Mouse (Mus musculus): ENCODE measurements around the gene Zyg11b. TPM values are rescaled to one million over a fixed set of nuclear protein-coding genes. Genes with fewer than 3 reads are reported as not detected.

The Zyg11b gene
- 25.8 and 32.1 TPM in 2 replicates for polyA plus RNA-seq (2015; fragmentation: Nextera tagmentation; extraction: Ambion mirVana)

DNA sequence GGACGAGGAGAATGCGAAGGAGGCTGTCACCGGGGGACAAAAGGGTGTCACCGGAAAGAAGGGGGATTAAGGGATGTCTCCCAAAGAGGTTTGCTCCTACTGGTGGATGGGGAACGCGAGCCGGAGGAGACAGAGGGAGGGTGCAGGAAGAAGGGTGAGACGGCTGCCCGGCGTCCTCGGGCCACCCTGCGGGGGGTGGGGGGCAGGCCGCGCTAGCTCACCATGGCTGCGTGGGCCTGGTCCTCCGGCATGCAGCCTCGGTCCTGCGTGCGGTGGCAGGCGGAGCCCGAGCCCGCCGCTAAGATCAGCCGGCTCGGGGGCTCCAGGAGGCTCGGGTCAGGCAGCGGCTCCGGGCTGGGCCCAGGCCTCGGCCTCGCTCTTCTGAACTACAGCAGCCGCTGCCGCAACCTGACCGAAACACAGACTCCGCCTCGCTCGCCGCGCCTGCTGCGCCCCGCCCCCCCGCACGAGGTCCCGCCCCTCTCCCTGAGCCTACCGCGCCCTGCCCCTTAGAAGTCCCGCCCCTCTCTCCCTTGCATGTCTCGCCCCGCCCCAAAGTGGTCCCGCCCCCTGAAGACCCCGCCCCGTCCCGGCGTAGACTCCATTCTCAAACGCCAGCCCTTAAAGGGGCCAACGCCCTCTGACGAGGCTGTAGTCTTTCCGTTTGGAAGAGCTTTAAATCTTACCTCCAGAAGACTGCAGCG lies at the start of gene Zyg11b:
Gene Zyg11b, minus strand, starts transcription at position 427 of the 704 bp plus-strand sequence.
- WGBS = under 1% methylated on average over 33 of the region's 58 CpGs
- Histone ChIP-seq H3K9ac (ENCODE audit: low read depth, low read length) (peak within 1 kb of the TSS; percentile 99), H3K4me2 (ENCODE audit: low read length) (peak within 1 kb of the TSS; percentile 71), H3K4me3 (ENCODE audit: low read length) (peak within 1 kb of the TSS; percentile 93), H3K27ac (ENCODE audit: low read depth, low read length) (peak within 1 kb of the TSS; percentile 93), H3K36me3 (ENCODE audit: control insufficient read depth, insufficient read depth, low read length) (no peaks in the 10 kb centered on the region), H3K27me3 (replicated peaks; ENCODE audit: control insufficient read depth, insufficient read depth, low read length) (no peaks in the 10 kb centered on the region), H3K4me1 (ENCODE audit: control insufficient read depth, insufficient read depth, low read depth, low read length) (peaks cover 17% of the 10 kb centered on the region), H3K9me3 (ENCODE audit: control insufficient read depth, low read length) (no peaks in the 10 kb centered on the region; the same call in 1 of the 2 replicates)
- ATAC-seq = peak; percentile 97

GRCm38 (mm10) chr4:108349836-108350547 lies 49.1 kb upstream of the Zyg11b start:
- no peaks in the 10 kb centered on the region for H3K36me3 ChIP-seq (ENCODE audit: control insufficient read depth, insufficient read depth, low read length)
- ATAC-seq = no peak
- no peaks in the 10 kb centered on the region for H3K9me3 ChIP-seq (ENCODE audit: control insufficient read depth, low read length)
- peaks cover 9% of the 10 kb centered on the region for H3K4me1 ChIP-seq (ENCODE audit: control insufficient read depth, insufficient read depth, low read depth, low read length)
- no peak overlapping the region for H3K4me3 ChIP-seq (ENCODE audit: low read length)
- H3K9ac ChIP-seq (ENCODE audit: low read depth, low read length) = no peak overlapping the region
- H3K27me3 ChIP-seq (replicated peaks; ENCODE audit: control insufficient read depth, insufficient read depth, low read length) = no peaks in the 10 kb centered on the region
- 35% methylated on average over 8 of the region's 8 CpGs for WGBS
- H3K27ac ChIP-seq (ENCODE audit: low read depth, low read length) = no peak overlapping the region
- H3K4me2 ChIP-seq (ENCODE audit: low read length) = no peak overlapping the region

- Histone ChIP-seq H3K4me3 (ENCODE audit: low read length) (no peak overlapping the region), H3K27me3 (replicated peaks; ENCODE audit: control insufficient read depth, insufficient read depth, low read length) (no peaks in the 10 kb centered on the region), H3K36me3 (ENCODE audit: control insufficient read depth, insufficient read depth, low read length) (no peaks in the 10 kb centered on the region), H3K4me1 (ENCODE audit: control insufficient read depth, insufficient read depth, low read depth, low read length) (peaks cover 9% of the 10 kb centered on the region), H3K9ac (ENCODE audit: low read depth, low read length) (no peak overlapping the region), H3K27ac (ENCODE audit: low read depth, low read length) (no peak overlapping the region), H3K9me3 (ENCODE audit: control insufficient read depth, low read length) (no peaks in the 10 kb centered on the region), H3K4me2 (ENCODE audit: low read length) (no peak overlapping the region)
- 96% methylated on average over 3 of the region's 3 CpGs for WGBS
- no peak for ATAC-seq
Measured at GRCm38 (mm10) chr4:108349064-108349463, 48.2 kb upstream of the Zyg11b start.

- Histone ChIP-seq H3K36me3 (ENCODE audit: control insufficient read depth, insufficient read depth, low read length) (no peaks in the 10 kb centered on the region), H3K4me1 (ENCODE audit: control insufficient read depth, insufficient read depth, low read depth, low read length) (peaks cover 9% of the 10 kb centered on the region), H3K27me3 (replicated peaks; ENCODE audit: control insufficient read depth, insufficient read depth, low read length) (no peaks in the 10 kb centered on the region), H3K27ac (ENCODE audit: low read depth, low read length) (no peak overlapping the region), H3K4me3 (ENCODE audit: low read length) (no peak overlapping the region), H3K9me3 (ENCODE audit: control insufficient read depth, low read length) (no peaks in the 10 kb centered on the region), H3K9ac (ENCODE audit: low read depth, low read length) (no peak overlapping the region), H3K4me2 (ENCODE audit: low read length) (no peak overlapping the region)
- no peak for ATAC-seq
- 75% methylated on average over 5 of the region's 5 CpGs for WGBS
Measured at GRCm38 (mm10) chr4:108348256-108348875, 47.5 kb upstream of the Zyg11b start.

GRCm38 (mm10) chr4:108347111-108347510 lies 46.2 kb upstream of the Zyg11b start:
- Histone ChIP-seq H3K27me3 (replicated peaks; ENCODE audit: control insufficient read depth, insufficient read depth, low read length) (no peaks in the 10 kb centered on the region), H3K9me3 (ENCODE audit: control insufficient read depth, low read length) (no peaks in the 10 kb centered on the region), H3K27ac (ENCODE audit: low read depth, low read length) (no peak overlapping the region), H3K36me3 (ENCODE audit: control insufficient read depth, insufficient read depth, low read length) (no peaks in the 10 kb centered on the region), H3K4me3 (ENCODE audit: low read length) (no peak overlapping the region), H3K4me1 (ENCODE audit: control insufficient read depth, insufficient read depth, low read depth, low read length) (peaks cover 9% of the 10 kb centered on the region), H3K9ac (ENCODE audit: low read depth, low read length) (no peak overlapping the region), H3K4me2 (ENCODE audit: low read length) (no peak overlapping the region)
- ATAC-seq = no peak
- 84% methylated on average over 5 of the region's 5 CpGs for WGBS

- Histone ChIP-seq H3K4me1 (ENCODE audit: control insufficient read depth, insufficient read depth, low read depth, low read length) (peaks cover 3% of the 10 kb centered on the region; the same call in 1 of the 2 replicates), H3K4me3 (ENCODE audit: low read length) (no peak overlapping the region), H3K9me3 (ENCODE audit: control insufficient read depth, low read length) (no peaks in the 10 kb centered on the region), H3K4me2 (ENCODE audit: low read length) (no peak overlapping the region), H3K36me3 (ENCODE audit: control insufficient read depth, insufficient read depth, low read length) (no peaks in the 10 kb centered on the region), H3K27me3 (replicated peaks; ENCODE audit: control insufficient read depth, insufficient read depth, low read length) (no peaks in the 10 kb centered on the region), H3K27ac (ENCODE audit: low read depth, low read length) (no peak overlapping the region), H3K9ac (ENCODE audit: low read depth, low read length) (no peak overlapping the region)
- WGBS = 30% methylated on average over 4 of the region's 5 CpGs
- ATAC-seq = no peak
Measured at GRCm38 (mm10) chr4:108345826-108346225, 44.9 kb upstream of the Zyg11b start.

DNA sequence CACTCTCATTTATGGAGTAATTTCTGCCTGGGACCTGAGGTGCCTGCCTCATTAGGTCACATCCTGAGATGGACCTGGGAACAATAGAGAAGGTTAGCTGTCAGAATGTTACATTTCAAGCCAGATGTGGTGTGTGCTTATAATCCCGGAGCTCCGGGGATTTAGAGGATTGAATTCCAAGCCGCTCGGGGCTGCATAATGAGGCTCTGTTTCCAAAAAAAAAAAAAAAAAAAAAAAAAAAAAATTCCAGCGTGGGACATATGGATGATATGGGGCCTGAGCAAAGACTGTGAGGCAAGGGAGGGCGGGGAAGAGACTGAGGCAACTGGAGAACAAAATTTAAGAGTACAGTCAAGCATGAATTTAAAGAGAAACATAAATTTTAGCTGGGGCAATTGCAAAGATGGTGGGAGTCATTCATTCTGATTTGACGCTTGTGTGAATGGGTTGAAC lies 43.8 kb upstream of the Zyg11b start:
- no peak for ATAC-seq
- WGBS = 12% methylated on average over 7 of the region's 7 CpGs
- Histone ChIP-seq H3K9ac (ENCODE audit: low read depth, low read length) (no peak overlapping the region), H3K36me3 (ENCODE audit: control insufficient read depth, insufficient read depth, low read length) (no peaks in the 10 kb centered on the region), H3K27me3 (replicated peaks; ENCODE audit: control insufficient read depth, insufficient read depth, low read length) (no peaks in the 10 kb centered on the region), H3K4me3 (ENCODE audit: low read length) (no peak overlapping the region), H3K4me1 (ENCODE audit: control insufficient read depth, insufficient read depth, low read depth, low read length) (no peaks in the 10 kb centered on the region), H3K4me2 (ENCODE audit: low read length) (no peak overlapping the region), H3K27ac (ENCODE audit: low read depth, low read length) (no peak overlapping the region), H3K9me3 (ENCODE audit: control insufficient read depth, low read length) (no peaks in the 10 kb centered on the region)

GRCm38 (mm10) chr4:108339277-108339690 lies 38.4 kb upstream of the Zyg11b start:
- Histone ChIP-seq H3K4me1 (ENCODE audit: control insufficient read depth, insufficient read depth, low read depth, low read length) (no peaks in the 10 kb centered on the region), H3K9ac (ENCODE audit: low read depth, low read length) (no peak overlapping the region), H3K9me3 (ENCODE audit: control insufficient read depth, low read length) (no peaks in the 10 kb centered on the region), H3K27ac (ENCODE audit: low read depth, low read length) (no peak overlapping the region), H3K4me2 (ENCODE audit: low read length) (no peak overlapping the region), H3K36me3 (ENCODE audit: control insufficient read depth, insufficient read depth, low read length) (peaks cover 12% of the 10 kb centered on the region), H3K27me3 (replicated peaks; ENCODE audit: control insufficient read depth, insufficient read depth, low read length) (no peaks in the 10 kb centered on the region), H3K4me3 (ENCODE audit: low read length) (no peak overlapping the region)
- WGBS = 11% methylated on average over 4 of the region's 4 CpGs
- peak; percentile 81 for ATAC-seq

DNA sequence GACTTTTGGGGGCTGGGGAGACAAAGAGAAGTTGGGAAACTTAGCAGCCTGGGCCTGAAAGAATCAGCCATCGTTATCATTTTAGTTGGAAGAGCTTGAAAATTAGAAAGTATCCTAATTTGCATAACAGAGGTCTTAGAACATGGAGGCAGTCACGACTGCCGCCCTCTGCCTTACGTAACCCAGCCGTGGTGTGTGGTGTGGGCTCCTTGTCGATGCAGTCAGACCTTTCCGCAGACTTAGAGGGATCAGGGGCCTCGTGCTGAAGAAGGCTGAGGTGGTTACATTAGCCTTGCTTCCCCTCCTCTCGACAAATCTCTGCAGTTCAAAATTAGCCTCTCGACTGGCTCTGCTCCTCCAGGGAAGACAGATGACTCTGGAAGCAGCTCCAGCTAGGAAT lies 37.9 kb upstream of the Zyg11b start:
- Histone ChIP-seq H3K4me1 (ENCODE audit: control insufficient read depth, insufficient read depth, low read depth, low read length) (no peaks in the 10 kb centered on the region), H3K4me2 (ENCODE audit: low read length) (no peak overlapping the region), H3K9ac (ENCODE audit: low read depth, low read length) (no peak overlapping the region; the same call in 1 of the 2 replicates), H3K4me3 (ENCODE audit: low read length) (no peak overlapping the region), H3K27ac (ENCODE audit: low read depth, low read length) (peak overlapping the region; percentile 40), H3K36me3 (ENCODE audit: control insufficient read depth, insufficient read depth, low read length) (peaks cover 12% of the 10 kb centered on the region), H3K27me3 (replicated peaks; ENCODE audit: control insufficient read depth, insufficient read depth, low read length) (no peaks in the 10 kb centered on the region), H3K9me3 (ENCODE audit: control insufficient read depth, low read length) (no peaks in the 10 kb centered on the region)
- peak; percentile 13 for ATAC-seq
- WGBS = 65% methylated on average over 10 of the region's 10 CpGs

Measured in hindbrain, embryonic 16.5 days (tissue).